Mouse (Mus musculus) adrenal gland, adult (tissue): ENCODE results near the gene Rad17.

Experiments
- DNase-seq, 2 experiments: peaks; one replicate each; pipeline ENCODE4 v3.0.0; 2022 to 2023; ENCODE audit warnings: low spot score in 1 of 2; ENCODE audit not compliant: inconsistent age in 2 of 2

Rad17 gene

GRCm38 (mm10) chr13:100616181-100617087 lies 34.4 kb downstream of the Rad17 start, which contains the start of gene Marveld2:
Gene Marveld2 (minus strand): TSS chr13:100616971.
- peak; percentile 34 to 72 for DNase-seq

DNA sequence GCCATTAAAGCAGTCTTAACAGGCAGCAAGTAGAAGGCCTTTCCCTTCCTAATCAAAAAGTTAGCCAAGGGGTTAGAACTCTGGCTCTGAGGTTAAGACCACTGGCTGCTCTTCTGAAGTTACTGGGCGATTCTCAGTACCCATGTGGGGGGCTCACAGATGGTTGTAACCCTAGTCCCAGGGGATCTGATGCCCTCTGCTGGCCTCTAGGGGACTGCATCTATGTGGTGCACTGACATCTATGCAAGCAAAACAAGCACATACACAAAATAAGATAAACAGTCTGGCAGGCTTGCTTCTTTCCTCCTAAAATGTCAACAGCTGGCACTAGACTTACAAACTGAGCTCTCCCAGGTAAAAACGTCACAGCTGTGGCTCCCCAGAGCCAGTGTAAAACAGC lies 37.9 kb downstream of the Rad17 start:
- no peak for DNase-seq

DNA sequence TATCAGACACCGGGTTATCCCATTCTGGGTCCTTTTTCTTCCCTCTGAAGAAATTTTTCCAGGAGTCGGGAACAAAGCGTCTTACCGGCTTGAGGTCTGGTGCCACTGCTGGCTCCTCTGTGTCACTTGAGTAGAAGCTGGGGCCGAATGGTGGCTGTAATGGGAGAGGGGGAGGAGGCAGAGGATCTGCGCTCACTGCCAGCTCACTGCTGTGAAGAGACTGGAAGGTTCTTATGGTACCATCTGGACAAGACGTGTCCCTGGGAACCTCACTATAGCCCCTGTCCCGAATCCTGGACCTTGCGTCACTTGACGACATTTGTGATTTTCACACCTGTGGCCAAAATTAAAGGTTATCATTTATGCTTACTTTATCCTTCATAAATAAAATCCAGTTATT lies 38.6 kb downstream of the Rad17 start:
- DNase-seq = no peak

GRCm38 (mm10) chr13:100611266-100611665 lies 39.6 kb downstream of the Rad17 start:
- no peak for DNase-seq

GRCm38 (mm10) chr13:100607756-100608155 lies 43.1 kb downstream of the Rad17 start:
- DNase-seq = no peak

GRCm38 (mm10) chr13:100605845-100606244 lies 45.0 kb downstream of the Rad17 start:
- no peak for DNase-seq

GRCm38 (mm10) chr13:100603738-100604095 lies 47.1 kb downstream of the Rad17 start:
- no peak for DNase-seq

- DNase-seq = no peak
Measured at GRCm38 (mm10) chr13:100603031-100603737, 47.7 kb downstream of the Rad17 start.

- DNase-seq = no peak
Measured at GRCm38 (mm10) chr13:100602239-100602902, 48.5 kb downstream of the Rad17 start.

DNA sequence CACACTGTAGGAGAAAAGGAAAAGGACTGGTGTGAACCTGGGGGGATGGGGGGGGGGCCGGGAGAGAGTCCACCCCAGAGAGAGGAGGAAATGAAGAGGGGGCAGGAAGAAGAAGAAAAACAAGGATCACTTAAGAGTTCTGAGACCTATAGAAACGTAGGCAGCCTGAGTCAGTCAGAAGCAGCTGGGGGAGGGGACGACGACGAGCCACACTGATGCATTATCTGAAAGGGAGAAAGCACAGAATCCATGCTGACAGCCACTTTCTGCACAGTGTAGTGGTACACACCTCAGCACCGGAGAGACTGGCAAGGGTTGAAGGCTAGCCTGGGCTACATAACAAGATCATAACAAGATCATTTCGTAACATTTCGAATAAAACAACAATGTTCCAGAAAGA lies 49.8 kb downstream of the Rad17 start:
- DNase-seq = no peak

DNA sequence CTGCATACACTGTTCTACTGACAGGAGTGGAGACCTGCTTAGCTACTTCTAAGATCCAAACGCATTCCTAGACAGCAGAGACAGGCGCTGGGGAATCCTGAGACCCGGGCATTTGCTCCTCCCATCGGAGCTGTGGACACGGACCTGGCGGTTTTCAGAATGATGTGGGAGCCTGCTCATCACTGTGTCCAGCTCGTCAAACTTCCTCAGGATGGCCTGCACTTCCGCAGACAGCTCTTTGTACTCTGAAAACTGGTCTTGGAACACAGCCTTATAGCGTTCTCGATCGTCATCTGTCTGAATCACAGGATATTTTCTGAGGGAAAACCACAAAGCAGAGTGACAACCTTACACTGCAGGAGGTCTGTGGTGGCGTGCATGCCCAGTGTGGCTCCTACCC lies 50.5 kb downstream of the Rad17 start:
- DNase-seq = no peak

DNA sequence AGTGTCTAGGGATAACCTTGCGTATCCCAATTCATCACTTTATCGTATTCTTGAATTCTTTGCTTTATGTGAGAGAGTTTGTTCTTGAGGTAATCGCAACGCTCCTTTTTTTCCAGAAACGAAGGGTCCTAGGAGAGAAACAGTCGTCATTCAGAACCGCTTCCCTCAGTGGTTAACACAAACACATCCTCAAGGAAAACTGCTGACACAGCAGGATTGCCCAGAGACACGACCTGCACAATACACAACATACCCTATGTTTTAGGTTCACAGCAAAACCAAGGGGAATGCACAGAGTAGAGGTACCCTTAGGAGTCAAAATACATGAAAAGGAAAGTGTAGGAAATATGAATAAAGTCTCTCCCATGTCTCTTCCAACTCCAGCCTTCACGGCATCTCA lies 53.6 kb downstream of the Rad17 start:
- no peak for DNase-seq

- DNase-seq = no peak
Measured at GRCm38 (mm10) chr13:100595552-100595885, 55.3 kb downstream of the Rad17 start.

GRCm38 (mm10) chr13:100594838-100595551 lies 55.9 kb downstream of the Rad17 start:
- DNase-seq = no peak

DNA sequence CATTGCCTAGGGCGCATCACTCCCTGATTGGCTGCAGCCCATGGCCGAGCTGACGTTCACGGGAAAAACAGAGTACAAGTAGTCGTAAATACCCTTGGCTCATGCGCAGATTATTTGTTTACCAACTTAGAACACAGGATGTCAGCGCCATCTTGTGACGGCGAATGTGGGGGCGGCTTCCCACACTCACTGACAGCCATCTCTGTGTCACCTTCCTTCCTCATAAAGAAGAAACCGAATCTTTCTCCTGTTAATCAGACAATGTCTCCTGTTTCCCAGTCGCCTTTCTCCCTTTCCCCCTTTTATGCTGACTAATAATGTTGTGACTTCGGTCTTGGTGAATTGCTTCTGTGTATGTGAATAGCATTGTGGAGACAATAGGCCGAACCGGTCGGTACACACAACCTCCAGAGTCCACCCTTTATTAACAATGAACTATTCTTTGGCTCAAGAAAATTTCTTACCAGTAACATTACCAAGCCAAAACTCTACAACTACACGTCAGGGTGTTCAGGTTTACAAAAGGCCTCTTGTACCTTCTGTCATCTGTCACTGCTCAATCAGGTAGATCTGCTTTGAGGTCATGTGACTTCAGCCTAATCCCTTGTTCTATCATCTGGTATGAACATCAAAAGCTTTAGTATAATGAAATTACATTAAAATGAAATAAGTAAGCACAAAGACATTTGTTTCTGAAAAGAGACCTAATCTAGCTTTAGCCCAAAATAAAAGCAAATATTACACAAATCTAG lies 56.6 kb downstream of the Rad17 start:
- peak; percentile 38 to 76 for DNase-seq

DNA sequence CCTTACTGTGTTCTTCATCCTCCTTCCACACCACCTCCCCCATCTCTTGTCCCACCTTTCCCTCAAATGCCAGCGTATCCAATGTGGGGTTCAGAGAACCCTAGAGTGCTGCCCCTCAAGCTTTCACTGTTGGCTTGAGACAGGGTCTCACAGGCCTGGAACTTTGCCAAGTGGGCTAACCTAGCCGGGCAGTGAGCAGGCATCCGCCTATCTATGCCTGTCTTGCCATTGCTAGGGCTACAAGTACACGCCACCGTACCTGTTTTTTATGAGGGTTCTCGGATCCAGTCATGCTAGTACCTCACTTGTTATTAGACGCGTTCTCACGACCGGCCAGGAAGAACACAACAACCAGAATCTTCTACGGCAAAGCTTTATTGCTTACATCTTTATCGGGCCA lies 62.2 kb downstream of the Rad17 start:
- DNase-seq = no peak

DNA sequence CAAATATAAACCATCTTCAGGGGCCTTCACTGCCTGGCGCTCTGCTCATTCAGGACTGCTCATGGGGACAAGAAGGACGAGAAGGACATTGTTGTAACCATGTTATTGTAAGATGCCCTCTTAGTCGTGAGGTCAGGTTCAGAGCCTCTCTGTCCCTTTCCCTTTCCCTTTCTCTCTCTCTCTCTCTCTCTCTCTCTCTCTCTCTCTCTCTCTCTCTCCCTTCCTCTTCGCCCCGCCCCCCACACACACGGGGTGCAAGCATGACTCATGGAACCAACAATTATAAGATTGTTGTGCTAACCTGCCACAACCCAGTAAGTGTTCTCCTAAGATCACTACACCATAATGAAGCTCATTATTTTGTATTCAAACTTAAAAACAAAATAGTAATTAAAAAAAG lies 68.7 kb downstream of the Rad17 start:
- no peak for DNase-seq

DNA sequence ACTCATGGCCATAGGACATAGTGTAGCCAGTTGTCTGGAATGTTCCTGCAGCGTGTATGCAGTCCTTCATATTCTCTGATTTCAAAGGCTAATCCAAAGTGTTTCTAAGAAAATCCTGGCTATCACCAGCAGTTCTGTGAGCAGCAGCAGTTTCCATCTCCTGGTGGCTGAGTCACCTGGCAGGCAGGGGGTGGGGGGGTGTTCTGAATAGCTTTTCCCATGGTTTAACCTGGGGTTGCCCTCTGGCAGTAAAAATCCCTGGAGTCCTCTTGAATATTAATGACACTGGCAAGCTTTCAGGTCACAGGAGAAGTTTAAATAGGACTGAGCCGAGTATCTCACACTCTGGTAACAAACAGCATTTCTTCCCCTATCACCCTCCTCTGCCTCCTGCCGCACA lies 69.2 kb downstream of the Rad17 start:
- peak in 1 of 2 experiments; percentile 56 for DNase-seq

DNA sequence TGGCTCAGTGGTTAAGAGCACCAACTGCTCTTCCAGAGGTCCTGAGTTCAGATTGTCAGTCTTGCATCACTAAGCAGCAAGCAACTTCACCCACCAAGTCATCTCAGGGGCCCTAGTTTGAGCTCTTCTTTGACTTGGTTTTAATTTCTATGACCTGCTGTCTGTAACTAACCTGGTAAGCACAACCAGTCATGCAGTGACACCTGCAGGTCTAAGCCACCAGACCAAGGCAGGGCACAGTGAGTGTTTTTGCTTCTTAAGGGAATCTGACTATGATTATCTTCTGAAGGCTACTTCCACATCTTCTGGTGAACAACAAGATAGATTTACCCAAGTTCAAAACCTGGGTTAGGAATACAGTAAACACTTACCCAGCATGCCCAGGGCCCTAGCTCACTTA lies 70.9 kb downstream of the Rad17 start:
- no peak for DNase-seq

DNA sequence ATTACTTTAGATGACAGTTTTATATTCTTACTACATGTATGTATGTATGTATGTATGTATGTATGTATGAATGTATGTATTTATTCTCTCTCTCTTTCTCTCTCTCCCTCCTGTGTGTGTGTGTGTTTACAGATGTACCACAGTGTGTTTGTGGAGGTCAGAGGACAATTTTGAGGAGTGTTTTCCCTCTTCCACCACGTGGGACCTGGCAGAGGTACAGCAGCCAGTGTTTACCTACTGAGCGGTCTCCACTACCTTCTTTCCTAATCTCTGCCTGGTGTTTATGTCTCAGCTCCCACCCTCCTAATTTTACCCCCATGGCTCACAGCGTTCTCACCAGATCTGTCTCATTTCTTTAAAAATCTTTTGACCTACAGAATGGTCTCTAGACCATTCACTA lies 71.6 kb downstream of the Rad17 start:
- DNase-seq = no peak

DNA sequence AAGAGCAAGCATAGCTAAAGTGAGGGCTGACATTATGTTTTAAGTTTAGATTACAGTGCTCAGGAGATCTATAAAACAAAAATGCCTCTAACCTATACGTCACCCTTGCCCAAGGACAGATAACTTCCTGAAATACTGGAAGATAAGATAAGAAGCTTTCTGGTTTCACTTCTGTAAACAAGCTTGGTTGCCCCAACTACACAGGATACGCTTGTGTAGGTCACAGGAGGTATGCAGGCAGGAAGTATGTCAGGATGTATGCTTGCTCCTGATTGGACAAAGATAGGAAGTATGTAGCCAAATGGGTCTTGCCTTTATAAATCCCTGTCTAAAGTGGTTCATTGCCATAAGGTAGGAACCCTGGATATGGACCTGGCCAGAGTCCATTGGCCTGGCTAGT lies 74.9 kb downstream of the Rad17 start:
- peak in 1 of 2 experiments; percentile 26 for DNase-seq
